Mouse (Mus musculus): ENCODE measurements around the gene Crybb3.
A peak's percentile ranks its signal among the peaks of the same experiment; 100 is the strongest.

Gene Crybb3

GRCm38 (mm10) chr5:113049876-113050275, 31.5 kb downstream of the Crybb3 start:
- DNase-seq (ENCODE audit: low spot score in 2 of 2), result no peak

GRCm38 (mm10) chr5:113045511-113046273, 35.7 kb downstream of the Crybb3 start:
- peak in 1 of 2 experiments; percentile 51 for DNase-seq (ENCODE audit: low spot score in 2 of 2)

- DNase-seq (ENCODE audit: low spot score in 2 of 2), result no peak
These were observed 37.9 kb downstream of the Crybb3 start for GRCm38 (mm10) chr5:113043531-113043930.

GRCm38 (mm10) chr5:113041567-113042071, 39.8 kb downstream of the Crybb3 start:
- DNase-seq (ENCODE audit: low spot score in 2 of 2), result peak; percentile 56 to 88

GRCm38 (mm10) chr5:113040776-113041175, 40.6 kb downstream of the Crybb3 start:
- DNase-seq (ENCODE audit: low spot score in 2 of 2), result no peak

- no peak for DNase-seq (ENCODE audit: low spot score in 2 of 2)
These were observed 42.8 kb downstream of the Crybb3 start for GRCm38 (mm10) chr5:113038601-113039000.

GRCm38 (mm10) chr5:113035094-113036047, 46.0 kb downstream of the Crybb3 start:
- DNase-seq (ENCODE audit: low spot score in 2 of 2), result no peak

GRCm38 (mm10) chr5:113031201-113031754, 50.1 kb downstream of the Crybb3 start:
- peak in 1 of 2 experiments; percentile 38 for DNase-seq (ENCODE audit: low spot score in 2 of 2)

GRCm38 (mm10) chr5:113030082-113030481, 51.3 kb downstream of the Crybb3 start:
- peak in 1 of 2 experiments; percentile 54 for DNase-seq (ENCODE audit: low spot score in 2 of 2)

GRCm38 (mm10) chr5:113026706-113027105, 54.7 kb downstream of the Crybb3 start:
- DNase-seq (ENCODE audit: low spot score in 2 of 2), result no peak
